Mouse (Mus musculus) adrenal gland, adult (tissue): ENCODE measurements around the gene Foxd3.
"Not testable (repeated sequence)": the region's sequence is repeated elsewhere in the genome, so short reads cannot be mapped to it uniquely, and the experiment has no call there.

Source experiments
- DNase-seq, 2 experiments: peaks; one replicate each; pipeline ENCODE4 v3.0.0; 2022 to 2023; ENCODE audit warnings: low spot score in 1 of 2; ENCODE audit not compliant: inconsistent age in 2 of 2

Foxd3 gene

DNA sequence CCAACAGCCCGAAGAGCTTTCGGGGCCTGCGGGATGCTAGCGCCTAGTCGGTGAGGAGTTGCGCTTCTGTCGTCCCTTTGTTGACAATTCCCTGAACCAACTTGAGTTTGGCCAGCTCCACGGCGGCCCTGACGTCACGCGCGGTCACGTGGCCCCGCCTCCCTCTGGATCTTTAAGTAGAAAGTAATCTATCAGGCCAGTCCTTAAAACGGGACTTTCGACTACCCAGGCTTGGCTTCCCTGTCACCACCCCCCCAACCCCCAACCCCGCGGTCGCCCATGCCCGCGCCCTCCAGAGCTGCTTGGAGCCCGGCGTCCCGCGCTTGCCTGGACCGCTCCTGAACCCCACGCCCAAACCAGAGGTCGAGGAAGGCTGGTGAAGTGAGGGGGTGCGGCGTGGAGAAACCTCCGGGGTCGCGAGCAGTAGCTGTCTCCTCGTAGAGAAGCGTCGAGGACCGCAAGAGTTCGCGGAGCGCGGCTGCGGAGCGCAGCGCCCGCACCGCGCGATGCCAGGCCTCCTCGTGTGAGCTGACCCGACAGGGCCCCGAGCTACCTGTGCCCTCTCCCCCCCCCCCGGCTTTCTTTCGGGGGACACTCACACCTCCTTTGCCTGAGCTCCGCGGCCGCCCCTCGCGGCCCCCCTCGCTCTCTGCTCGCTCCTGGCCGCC is at the start of gene Foxd3:
Gene Foxd3 (plus strand): TSS at position 363 of the 668 bp plus-strand sequence.
- DNase-seq, result peak; percentile 10 to 42

GRCm38 (mm10) chr4:99612156-99612555 is 43.9 kb upstream of the Foxd3 start:
- DNase-seq, result no peak

GRCm38 (mm10) chr4:99612609-99613350 is 43.3 kb upstream of the Foxd3 start:
- DNase-seq, result peak; percentile 7 to 35

- peak in 1 of 2 experiments; percentile 24 for DNase-seq
Measured at GRCm38 (mm10) chr4:99626047-99626844, 29.9 kb upstream of the Foxd3 start.

GRCm38 (mm10) chr4:99627057-99627456 is 29.0 kb upstream of the Foxd3 start:
- DNase-seq, result no peak

DNA sequence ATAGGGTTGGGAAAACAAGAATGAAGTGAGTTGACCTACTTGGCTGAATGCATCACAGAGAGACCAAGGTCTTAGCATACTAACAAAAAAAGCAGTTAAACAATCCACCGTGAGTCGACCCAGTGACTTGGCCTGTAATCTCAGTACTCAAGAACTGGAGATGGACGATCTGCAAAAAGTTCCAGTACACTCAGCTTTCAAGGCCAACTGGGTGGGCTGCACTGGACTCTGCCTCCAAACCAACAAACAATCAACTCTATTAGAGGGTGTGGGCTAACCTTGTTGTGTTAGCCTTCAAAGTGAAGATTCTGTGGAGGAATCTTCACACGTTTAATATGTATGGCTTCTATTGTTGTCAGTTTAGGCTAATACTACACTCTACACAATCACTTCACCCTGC is 20.1 kb upstream of the Foxd3 start:
- DNase-seq, result no peak

- no peak for DNase-seq
Measured at GRCm38 (mm10) chr4:99636711-99637110, 19.4 kb upstream of the Foxd3 start.

DNA sequence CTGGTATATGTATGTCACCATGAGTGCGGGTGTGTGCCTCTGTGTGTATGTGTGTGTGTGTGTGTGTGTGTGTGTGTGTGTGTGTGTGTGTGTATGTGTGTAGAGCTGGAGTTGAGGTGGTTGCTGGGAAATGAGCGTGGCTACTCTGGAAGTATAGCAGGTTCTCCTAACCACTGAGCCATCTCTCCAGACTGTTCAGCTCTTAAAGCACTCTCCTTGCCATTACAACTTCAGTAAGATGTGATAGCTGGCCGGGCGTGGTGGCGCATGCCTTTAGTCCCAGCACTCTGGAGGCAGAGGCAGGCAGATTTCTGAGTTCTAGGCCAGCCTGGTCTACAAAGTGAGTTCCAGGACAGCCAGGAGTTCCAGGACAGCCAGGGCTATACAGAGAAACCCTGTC is 15.5 kb upstream of the Foxd3 start:
- not testable (repeated sequence) for DNase-seq

DNA sequence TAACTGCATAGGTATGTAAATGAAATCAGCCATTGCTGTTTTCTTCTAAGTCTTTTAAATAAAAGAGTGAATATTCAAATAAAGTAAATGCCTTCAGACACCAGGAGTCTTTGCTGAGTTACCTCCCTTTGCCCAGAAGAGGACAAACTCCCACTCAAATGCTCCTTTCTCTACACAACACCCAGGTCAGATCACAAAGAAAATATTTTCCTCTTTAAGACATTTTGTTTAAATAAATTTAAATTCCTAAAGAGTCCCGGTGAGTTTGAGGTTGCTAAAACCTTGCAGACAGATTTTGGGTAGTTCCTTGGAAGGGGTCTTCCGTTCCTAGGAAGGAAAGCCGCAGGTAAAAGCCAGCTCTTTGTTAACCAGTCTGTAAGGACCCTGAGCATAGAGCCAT is 14.2 kb upstream of the Foxd3 start:
- no peak for DNase-seq

DNA sequence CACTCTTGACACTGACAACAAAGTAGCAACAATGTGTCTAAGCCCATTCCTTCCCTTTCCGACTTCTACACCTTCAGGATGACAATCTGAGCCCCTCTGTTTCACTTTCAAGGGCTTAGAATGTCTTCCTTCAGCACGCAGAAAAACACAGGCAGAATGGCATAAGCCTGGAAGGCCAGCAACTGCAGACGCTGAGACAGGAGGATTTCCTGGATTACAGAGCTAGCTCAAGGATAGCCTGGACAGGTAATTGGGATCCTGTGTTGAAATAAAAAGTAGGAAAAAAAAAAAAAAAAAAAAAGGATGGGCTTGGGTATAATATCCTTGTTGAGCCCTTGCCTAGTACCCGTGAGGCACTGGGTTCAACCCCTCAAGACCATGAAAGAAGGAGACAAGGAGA is 10.5 kb upstream of the Foxd3 start:
- DNase-seq, result no peak

DNA sequence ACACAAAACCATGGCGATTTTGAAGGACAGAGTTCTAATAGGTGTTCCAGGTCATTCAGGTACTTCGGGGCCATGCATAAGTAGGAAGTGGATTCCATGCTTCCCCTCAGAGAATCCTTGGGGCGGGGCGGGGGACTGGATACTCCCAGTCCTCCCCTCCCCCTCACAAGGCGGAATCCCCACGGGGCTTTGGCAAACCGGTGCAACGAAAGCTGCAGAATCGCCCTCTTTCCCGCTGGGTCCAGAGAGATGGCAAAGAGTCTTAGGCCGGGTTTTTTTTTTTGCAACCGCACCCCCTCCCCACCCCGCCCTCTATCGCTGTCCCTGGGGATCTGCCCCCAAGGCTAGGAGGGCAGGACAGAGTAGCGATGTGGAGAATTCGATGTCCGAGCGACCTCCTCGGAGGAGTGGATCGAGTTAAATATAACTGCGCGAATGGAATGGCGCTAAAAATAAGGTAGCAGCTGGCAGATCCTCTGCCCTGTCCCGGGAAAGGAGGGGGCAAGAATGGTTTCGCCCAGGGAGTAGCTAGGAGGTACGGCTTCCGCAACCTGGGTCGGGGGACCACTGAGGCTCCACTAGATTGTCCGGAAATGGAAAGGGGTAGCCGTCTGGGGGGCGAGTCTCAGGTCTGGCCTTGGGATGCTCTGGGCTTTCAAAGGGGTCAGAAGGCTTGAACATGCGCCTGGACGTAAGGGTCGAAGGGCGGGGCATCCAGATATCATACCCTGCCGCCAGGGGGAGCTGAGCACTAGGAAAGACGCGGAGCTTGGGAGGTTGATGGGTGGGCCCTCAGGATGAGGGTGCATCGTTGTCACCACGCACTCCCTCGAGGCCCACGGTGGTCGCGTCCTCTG is 5.8 kb upstream of the Foxd3 start:
- DNase-seq, result peak in 1 of 2 experiments; percentile 4

- peak; percentile 5 to 51 for DNase-seq
Measured at GRCm38 (mm10) chr4:99650945-99651690, 5.0 kb upstream of the Foxd3 start.

- peak in 1 of 2 experiments; percentile 20 for DNase-seq
Measured at GRCm38 (mm10) chr4:99651823-99652450, 4.2 kb upstream of the Foxd3 start.

GRCm38 (mm10) chr4:99652576-99653210 is 3.4 kb upstream of the Foxd3 start:
- peak in 1 of 2 experiments; percentile 18 for DNase-seq

GRCm38 (mm10) chr4:99653216-99653607 is 2.9 kb upstream of the Foxd3 start:
- DNase-seq, result no peak

- DNase-seq, result peak in 1 of 2 experiments; percentile 54
Measured at GRCm38 (mm10) chr4:99653608-99654221, 2.4 kb upstream of the Foxd3 start.

DNA sequence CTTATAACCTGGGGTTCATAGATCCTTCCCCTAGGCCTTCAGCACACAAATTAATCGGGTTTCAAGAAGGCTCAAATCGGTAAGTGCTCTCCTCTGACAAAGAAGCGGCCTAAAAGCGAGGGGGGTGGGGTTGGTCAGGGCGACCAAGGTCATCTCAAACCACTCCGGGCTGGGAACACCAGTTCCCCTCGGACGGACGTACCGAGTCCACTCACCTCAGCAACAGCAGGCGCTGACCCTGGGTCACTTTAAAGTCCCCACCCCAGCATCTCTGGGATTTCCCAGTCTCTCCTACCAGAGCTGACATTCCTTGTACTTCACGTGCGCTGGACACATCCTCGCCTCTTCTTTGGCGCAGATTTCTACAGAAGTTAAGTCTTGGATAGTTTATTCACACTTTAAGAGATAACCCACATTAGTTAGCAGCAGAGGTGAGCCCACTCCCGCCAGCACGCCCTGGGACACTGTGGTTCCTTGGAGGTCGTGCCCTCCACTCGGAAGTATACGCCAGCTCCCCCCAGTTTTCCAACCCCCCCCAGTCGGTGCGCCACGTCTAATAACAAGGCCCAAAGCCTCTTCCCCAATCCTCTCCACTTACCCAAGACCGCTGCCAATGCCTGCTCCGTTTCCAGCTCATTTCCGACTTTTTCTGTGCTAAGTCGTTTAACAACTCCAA is 1.3 kb upstream of the Foxd3 start:
- peak in 1 of 2 experiments; percentile 31 for DNase-seq
